ENCODE assay signal across 8 mouse cellular contexts in genomic region chr1:165302455-165303208, GRCm38 (mm10). TPM values are rescaled to one million over a fixed set of nuclear protein-coding genes. Genes with fewer than 3 reads are reported as not detected.
A peak's percentile ranks its signal among the peaks of the same experiment; 100 is the strongest.
DNase-seq lines count a peak whose midpoint lies in the region; ATAC-seq and TF ChIP-seq lines count a peak whose summit lies in the region.

No protein-coding gene starts in this region.

- 54% methylated on average over 13 of the region's 13 CpGs for WGBS in heart, embryonic 11.5 days (ENCODE audit: insufficient replicate concordance)
- WGBS in kidney, postnatal 0 days = 74% methylated on average over 13 of the region's 13 CpGs
- WGBS in stomach, embryonic 15.5 days = 63% methylated on average over 13 of the region's 13 CpGs

- no peaks in the 10 kb centered on the region for H3K9me3 ChIP-seq in heart, embryonic 11.5 days (replicated peaks; ENCODE audit: control insufficient read depth, low read length)
- no peaks in the 10 kb centered on the region for H3K9me3 ChIP-seq in kidney, postnatal 0 days (replicated peaks; ENCODE audit: low read length)
- no peaks in the 10 kb centered on the region for H3K9me3 ChIP-seq in stomach, embryonic 15.5 days

- CTCF ChIA-PET in Patski (lab: Charles Lee) = interaction anchor here (1.0 to 4.7 kb wide), 4 partner anchors 10 to 51 kb away, joined by 3 to 26 read pairs (median 12); no protein-coding TSS in a partner anchor

- no peak overlapping the region for H3K4me3 ChIP-seq in heart, embryonic 11.5 days (ENCODE audit: low read depth, low read length)
- H3K4me3 ChIP-seq in kidney, postnatal 0 days (replicated peaks; ENCODE audit: low read depth, low read length) = no peak overlapping the region
- H3K4me3 ChIP-seq in stomach, embryonic 15.5 days (replicated peaks) = no peak overlapping the region

- POLR2A ChIA-PET in Patski (lab: Charles Lee) = interaction anchor here (0.9 to 1.0 kb wide), 2 partner anchors 21 to 22 kb away, joined by 3 read pairs; no protein-coding TSS in a partner anchor

- intact Hi-C loops in heart, postnatal 25 days (cut with DNase I) = no loop called here

- H3K4me2 ChIP-seq in heart, embryonic 11.5 days = no peak overlapping the region; the same call in 1 of the 2 replicates
- H3K4me2 ChIP-seq in kidney, postnatal 0 days (ENCODE audit: low read length) = no peak overlapping the region
- no peak overlapping the region for H3K4me2 ChIP-seq in stomach, embryonic 15.5 days

- TF ChIP-seq CTCF in Patski (IDR thresholded peaks at IDR 0.05) = no peak
- TF ChIP-seq CTCF in kidney, postnatal 0 days (IDR thresholded peaks at IDR 0.05; ENCODE audit: low read depth) = no peak

- peak overlapping the region; percentile 62 for H3K27ac ChIP-seq in heart, embryonic 11.5 days (ENCODE audit: low read depth, low read length)
- H3K27ac ChIP-seq in kidney, postnatal 0 days = peak overlapping the region; percentile 60
- peak overlapping the region; percentile 78 for H3K27ac ChIP-seq in stomach, embryonic 15.5 days

- peaks cover 5% of the 10 kb centered on the region for H3K4me1 ChIP-seq in heart, embryonic 11.5 days (ENCODE audit: control insufficient read depth, insufficient read depth, low read length)
- H3K4me1 ChIP-seq in kidney, postnatal 0 days (replicated peaks; ENCODE audit: insufficient read depth, low read length) = no peaks in the 10 kb centered on the region
- peaks cover 15% of the 10 kb centered on the region for H3K4me1 ChIP-seq in stomach, embryonic 15.5 days

- H3K36me3 ChIP-seq in heart, embryonic 11.5 days (ENCODE audit: control insufficient read depth, insufficient read depth, low read length) = no peaks in the 10 kb centered on the region
- H3K36me3 ChIP-seq in kidney, postnatal 0 days (ENCODE audit: insufficient read depth, low read length) = peaks cover 4% of the 10 kb centered on the region; the same call in 1 of the 2 replicates
- no peaks in the 10 kb centered on the region for H3K36me3 ChIP-seq in stomach, embryonic 15.5 days

- H3K9ac ChIP-seq in heart, embryonic 11.5 days (ENCODE audit: low read depth, low read length) = 0 out of 2 replicates have a peak overlapping the region, but pooled peaks have one; percentile 39
- no peak overlapping the region for H3K9ac ChIP-seq in kidney, postnatal 0 days (ENCODE audit: low read depth, low read length)
- H3K9ac ChIP-seq in stomach, embryonic 15.5 days = no peak overlapping the region

- H3K27me3 ChIP-seq in Patski = no peaks in the 10 kb centered on the region
- no peaks in the 10 kb centered on the region for H3K27me3 ChIP-seq in heart, embryonic 11.5 days (ENCODE audit: control insufficient read depth, insufficient read depth, low read length)
- no peaks in the 10 kb centered on the region for H3K27me3 ChIP-seq in kidney, postnatal 0 days (ENCODE audit: insufficient read depth, low read length)
- no peaks in the 10 kb centered on the region for H3K27me3 ChIP-seq in stomach, embryonic 15.5 days (replicated peaks)

- DNase-seq in heart, adult 11 months = peak; percentile 95
- no peak for DNase-seq in heart, postnatal 25 days (ENCODE audit: low spot score)
- DNase-seq in Patski (ENCODE audit: low read depth, low spot score) = peak; percentile 85
- peak; percentile 46 for DNase-seq in kidney, postnatal 0 days (ENCODE audit: low spot score)
- DNase-seq in B cell, adult 2 months = no peak
- no peak for DNase-seq in gastrocnemius, adult 8-10 months (ENCODE audit: low spot score in 2 of 2)

- ATAC-seq in Patski = peak; percentile 94
- ATAC-seq in heart, embryonic 11.5 days (replicated peaks; ENCODE audit: insufficient number of reproducible peaks, low FRiP score, low TSS enrichment) = 0 out of 2 replicates have a peak, but pooled peaks have one; percentile 46
- peak; percentile 89 for ATAC-seq in kidney, postnatal 0 days (replicated peaks; ENCODE audit: low FRiP score, low read depth)
- peak; percentile 91 for ATAC-seq in stomach, embryonic 15.5 days (ENCODE audit: insufficient read depth, low FRiP score, low read depth)

- in situ Hi-C loops in Patski (cut with MboI; ENCODE audit: low pct_unique_long_range_greater_than_20kb) = no loop called here

RNA-seq across cellular contexts. Expression of gene Gpr161, which starts 7.0 kb away (rescaled TPM):
- 1 to 10 TPM; 1.2 to 2.2 TPM for total RNA-seq in heart, postnatal 25 days (2021)
- 13.5 TPM for polyA plus RNA-seq in Patski (2021)
- 0.79 and 1.1 TPM in 2 replicates for polyA plus RNA-seq in heart, embryonic 11.5 days (2014; fragmentation: Nextera tagmentation; extraction: Ambion mirVana)
- polyA plus RNA-seq in kidney, postnatal 0 days (2015; fragmentation: Nextera tagmentation; extraction: Ambion mirVana) = 0.87 and 0.94 TPM in 2 replicates
- 1.1 and 1.2 TPM in 2 replicates for polyA plus RNA-seq in stomach, embryonic 15.5 days (2015; fragmentation: Nextera tagmentation; extraction: Ambion mirVana)
- total RNA-seq in gastrocnemius, adult 8-10 months (2022) = under 1 TPM; 0.68 to 0.96 (median 0.80) TPM

Comparison
In these comparisons a context has a peak if more than half of its experiments do, and no peak if none do; other contexts are left out.
1. DNase-seq: peak in heart, adult 11 months (single experiment), Patski (single experiment) and kidney, postnatal 0 days (single experiment); none in heart, postnatal 25 days (single experiment), B cell, adult 2 months (0 of 2) and gastrocnemius, adult 8-10 months (0 of 2).
2. Peak in every context shown above with its lines, with median percentiles within 50 percentile points of each other: ATAC-seq and H3K27ac ChIP-seq.